Mouse (Mus musculus) limb, embryonic 10.5 days (tissue): ENCODE data around the gene Pip5k1a. TPM values are rescaled to one million over a fixed set of nuclear protein-coding genes. Genes with fewer than 3 reads are reported as not detected.
"Not testable (repeated sequence)": the region's sequence is repeated elsewhere in the genome, so short reads cannot be mapped to it uniquely, and the experiment has no call there.

ENCODE experiments used
- DNase-seq: peaks from one replicate; pipeline ENCODE4 v3.0.0-alpha.2; 2017; ENCODE audit warnings: low spot score
- H3K27ac ChIP-seq: fragments of 300-500 bp; sonication (generic); 2 replicates; pipeline ENCODE4 v1.5.1; 2016; ENCODE audit warnings: mild to moderate bottlenecking
- H3K27me3 ChIP-seq: fragments of 300-500 bp; sonication (generic); 2 replicates; pipeline ENCODE4 v1.6.1; 2016; ENCODE audit warnings: low read depth, mild to moderate bottlenecking; ENCODE audit not compliant: poor library complexity, severe bottlenecking
- H3K36me3 ChIP-seq: fragments of 300-500 bp; sonication (generic); 2 replicates; pipeline ENCODE4 v1.6.1; 2016; ENCODE audit warnings: mild to moderate bottlenecking, moderate library complexity
- H3K4me1 ChIP-seq: fragments of 300-500 bp; sonication (generic); 2 replicates; pipeline ENCODE4 v1.6.1; 2016
- H3K4me3 ChIP-seq: fragments of 300-500 bp; sonication (generic); 2 replicates; pipeline ENCODE4 v1.5.1; 2016; ENCODE audit warnings: mild to moderate bottlenecking, moderate library complexity
- H3K9me3 ChIP-seq: fragments of 300-500 bp; sonication (generic); replicated peaks from 2 replicates; pipeline ENCODE4 v1.6.1; 2016; ENCODE audit warnings: mild to moderate bottlenecking
- WGBS: fragments of 180-500 bp; shearing (Covaris S2); methylation state at CpG from one replicate; pipeline ENCODE4 v1.1.7; 2016; 5-methylcytosine and 5-hydroxymethylcytosine counted together
- polyA plus RNA-seq: library from polyadenylated mRNA; unstranded; fragments of >200 nt; fragmentation: Nextera tagmentation; extraction: Ambion mirVana; gene quantifications from 2 replicates; pipeline ENCODE4 v1.2.1, GENCODE M21; 2016

Pip5k1a gene
- polyA plus RNA-seq, 1 experiment from 2014 or later, result 21.7 TPM

- Histone ChIP-seq H3K27ac (peak overlapping the region; percentile 72), H3K4me1 (peaks cover 17% of the 10 kb centered on the region), H3K4me3 (peak overlapping the region; percentile 87), H3K36me3 (peaks cover 15% of the 10 kb centered on the region)
- not testable (repeated sequence) for H3K9me3 ChIP-seq, DNase-seq, H3K27me3 ChIP-seq
Measured at GRCm38 (mm10) chr3:95107308-95107707, 578 bp upstream of the Pip5k1a start.

GRCm38 (mm10) chr3:95105586-95106337 is 968 bp downstream of the Pip5k1a start:
- H3K27ac ChIP-seq, result peak overlapping the region; percentile 89
- H3K9me3 ChIP-seq, result no peaks in the 10 kb centered on the region
- H3K36me3 ChIP-seq, result peaks cover 30% of the 10 kb centered on the region
- H3K27me3 ChIP-seq, result no peaks in the 10 kb centered on the region
- peaks cover 14% of the 10 kb centered on the region for H3K4me1 ChIP-seq
- WGBS, result under 1% methylated on average over 16 of the region's 16 CpGs
- H3K4me3 ChIP-seq, result peak overlapping the region; percentile 87
- DNase-seq, result no peak

GRCm38 (mm10) chr3:95105121-95105520 is 1.6 kb downstream of the Pip5k1a start:
- Histone ChIP-seq H3K27me3 (no peaks in the 10 kb centered on the region), H3K4me3 (peak overlapping the region; percentile 87), H3K36me3 (peaks cover 31% of the 10 kb centered on the region), H3K9me3 (no peaks in the 10 kb centered on the region), H3K27ac (peak overlapping the region; percentile 89; the same call in 1 of the 2 replicates), H3K4me1 (peaks cover 14% of the 10 kb centered on the region)
- no peak for DNase-seq
- 78% methylated on average over 4 of the region's 4 CpGs for WGBS

GRCm38 (mm10) chr3:95100854-95101253 is 5.9 kb downstream of the Pip5k1a start:
- Histone ChIP-seq H3K27me3 (no peaks in the 10 kb centered on the region), H3K36me3 (peaks cover 66% of the 10 kb centered on the region), H3K9me3 (no peaks in the 10 kb centered on the region), H3K4me3 (no peak overlapping the region), H3K4me1 (peaks cover 14% of the 10 kb centered on the region), H3K27ac (no peak overlapping the region)
- DNase-seq, result no peak
- WGBS, result 34% methylated on average over 2 of the region's 2 CpGs

GRCm38 (mm10) chr3:95088071-95088470 is 18.7 kb downstream of the Pip5k1a start:
- no peak overlapping the region for H3K27ac ChIP-seq
- peaks cover 36% of the 10 kb centered on the region for H3K36me3 ChIP-seq
- no peaks in the 10 kb centered on the region for H3K4me1 ChIP-seq
- WGBS, result 91% methylated on average over 1 of the region's 1 CpGs
- H3K9me3 ChIP-seq, result no peaks in the 10 kb centered on the region
- no peak overlapping the region for H3K4me3 ChIP-seq
- no peak for DNase-seq
- H3K27me3 ChIP-seq, result no peaks in the 10 kb centered on the region

GRCm38 (mm10) chr3:95071606-95072005 is 35.1 kb downstream of the Pip5k1a start:
- Histone ChIP-seq H3K4me1 (no peaks in the 10 kb centered on the region), H3K4me3 (no peak overlapping the region), H3K9me3 (no peaks in the 10 kb centered on the region), H3K36me3 (peaks cover 97% of the 10 kb centered on the region), H3K27ac (no peak overlapping the region), H3K27me3 (no peaks in the 10 kb centered on the region)
- 93% methylated on average over 2 of the region's 2 CpGs for WGBS
- no peak for DNase-seq

- Histone ChIP-seq H3K4me1 (no peaks in the 10 kb centered on the region), H3K9me3 (no peaks in the 10 kb centered on the region), H3K36me3 (peaks cover 99% of the 10 kb centered on the region), H3K27ac (no peak overlapping the region), H3K27me3 (no peaks in the 10 kb centered on the region), H3K4me3 (no peak overlapping the region)
- no peak for DNase-seq
- 93% methylated on average over 11 of the region's 11 CpGs for WGBS
Measured at GRCm38 (mm10) chr3:95066570-95066969, 40.2 kb downstream of the Pip5k1a start.

GRCm38 (mm10) chr3:95066095-95066494 is 40.6 kb downstream of the Pip5k1a start:
- Histone ChIP-seq H3K27me3 (no peaks in the 10 kb centered on the region), H3K4me1 (no peaks in the 10 kb centered on the region), H3K9me3 (no peaks in the 10 kb centered on the region), H3K27ac (no peak overlapping the region), H3K36me3 (peaks cover 99% of the 10 kb centered on the region), H3K4me3 (no peak overlapping the region)
- no peak for DNase-seq
- WGBS, result 93% methylated on average over 6 of the region's 6 CpGs

- WGBS, result 94% methylated on average over 1 of the region's 1 CpGs
- H3K27me3 ChIP-seq, result no peaks in the 10 kb centered on the region
- no peak for DNase-seq
- no peak overlapping the region for H3K4me3 ChIP-seq
- H3K4me1 ChIP-seq, result no peaks in the 10 kb centered on the region
- H3K9me3 ChIP-seq, result no peaks in the 10 kb centered on the region
- H3K27ac ChIP-seq, result no peak overlapping the region
- H3K36me3 ChIP-seq, result peaks cover 99% of the 10 kb centered on the region
Measured at GRCm38 (mm10) chr3:95065553-95065952, 41.2 kb downstream of the Pip5k1a start.

- Histone ChIP-seq H3K4me1 (no peaks in the 10 kb centered on the region), H3K27ac (no peak overlapping the region), H3K27me3 (no peaks in the 10 kb centered on the region), H3K36me3 (peaks cover 99% of the 10 kb centered on the region), H3K9me3 (no peaks in the 10 kb centered on the region), H3K4me3 (no peak overlapping the region)
- DNase-seq, result no peak
- 95% methylated on average over 4 of the region's 4 CpGs for WGBS
Measured at GRCm38 (mm10) chr3:95063741-95064140, 43.0 kb downstream of the Pip5k1a start.

- peaks cover 65% of the 10 kb centered on the region for H3K36me3 ChIP-seq
Measured at GRCm38 (mm10) chr3:95058078-95058477, 48.7 kb downstream of the Pip5k1a start.

GRCm38 (mm10) chr3:95056275-95056674 is 50.5 kb downstream of the Pip5k1a start:
- Histone ChIP-seq H3K36me3 (peaks cover 47% of the 10 kb centered on the region), H3K27ac (no peak overlapping the region), H3K9me3 (no peaks in the 10 kb centered on the region), H3K4me3 (no peak overlapping the region), H3K4me1 (no peaks in the 10 kb centered on the region), H3K27me3 (no peaks in the 10 kb centered on the region)
- WGBS, result 96% methylated on average over 7 of the region's 7 CpGs
- no peak for DNase-seq

More at GRCm38 (mm10) chr3:95058078-95058477, 48.7 kb downstream of the Pip5k1a start:
- no peaks in the 10 kb centered on the region for H3K27me3 ChIP-seq
- no peak overlapping the region for H3K4me3 ChIP-seq
- no peaks in the 10 kb centered on the region for H3K9me3 ChIP-seq
- H3K27ac ChIP-seq, result no peak overlapping the region
- DNase-seq, result no peak
- WGBS, result 89% methylated on average over 8 of the region's 8 CpGs
- no peaks in the 10 kb centered on the region for H3K4me1 ChIP-seq

GRCm38 (mm10) chr3:95054481-95055260 is 52.1 kb downstream of the Pip5k1a start:
- no peak overlapping the region for H3K27ac ChIP-seq
- H3K9me3 ChIP-seq, result no peaks in the 10 kb centered on the region
- no peaks in the 10 kb centered on the region for H3K4me1 ChIP-seq
- no peak for DNase-seq
- H3K4me3 ChIP-seq, result no peak overlapping the region
- 56% methylated on average over 10 of the region's 10 CpGs for WGBS
- H3K27me3 ChIP-seq, result no peaks in the 10 kb centered on the region
- peaks cover 31% of the 10 kb centered on the region for H3K36me3 ChIP-seq
